Mouse (Mus musculus) hindbrain, embryonic 11.5 days (tissue): ENCODE data around the gene Acta1. TPM values are rescaled to one million over a fixed set of nuclear protein-coding genes. Genes with fewer than 3 reads are reported as not detected.

Experiments
- ATAC-seq: fragments of 200-750 bp; cut with Nextera tagmentation; 2 replicates; pipeline ENCODE4 v1.8.0; 2017; ENCODE audit warnings: mild to moderate bottlenecking, moderate TSS enrichment, moderate library complexity; ENCODE audit not compliant: low FRiP score
- DNase-seq: peaks from one replicate; pipeline ENCODE4 v3.0.0-alpha.2; 2015; ENCODE audit warnings: low spot score
- H3K27ac ChIP-seq: fragments of 300-500 bp; sonication (generic); 2 replicates; pipeline ENCODE4 v1.5.1; 2014; ENCODE audit warnings: mild to moderate bottlenecking, low read depth, low read length
- H3K27me3 ChIP-seq: fragments of 300-500 bp; sonication (generic); 2 replicates; pipeline ENCODE4 v1.6.1; 2014; ENCODE audit warnings: mild to moderate bottlenecking, low read length, moderate library complexity, mixed read lengths; ENCODE audit not compliant: control insufficient read depth, insufficient read depth
- H3K36me3 ChIP-seq: fragments of 300-500 bp; sonication (generic); 2 replicates; pipeline ENCODE4 v1.6.1; 2014; ENCODE audit warnings: mild to moderate bottlenecking, low read length, moderate library complexity, mixed read lengths; ENCODE audit not compliant: control insufficient read depth, insufficient read depth
- H3K4me1 ChIP-seq: fragments of 300-500 bp; sonication (generic); replicated peaks from 2 replicates; pipeline ENCODE4 v1.6.1; 2014; ENCODE audit warnings: low read length, mixed read lengths; ENCODE audit not compliant: control insufficient read depth, insufficient read depth
- H3K4me2 ChIP-seq: fragments of 300-500 bp; sonication (generic); replicated peaks from 2 replicates; pipeline ENCODE4 v1.6.1; 2014; ENCODE audit warnings: mild to moderate bottlenecking, low read depth, low read length
- H3K4me3 ChIP-seq: fragments of 300-500 bp; sonication (generic); 2 replicates; pipeline ENCODE4 v1.5.1; 2014; ENCODE audit warnings: low read depth, low read length
- H3K9ac ChIP-seq: fragments of 300-500 bp; sonication (generic); 2 replicates; pipeline ENCODE4 v1.6.1; 2014; ENCODE audit warnings: low read depth, low read length
- H3K9me3 ChIP-seq: fragments of 300-500 bp; sonication (generic); 2 replicates; pipeline ENCODE4 v1.6.1; 2016; ENCODE audit warnings: low read length; ENCODE audit not compliant: control insufficient read depth
- WGBS: fragments of 180-500 bp; shearing (Covaris S2); extraction: QIAGEN DNeasy Blood & Tissue Kit; methylation state at CpG from one replicate; pipeline ENCODE4 v1.1.7; 2014; 5-methylcytosine and 5-hydroxymethylcytosine counted together
- polyA plus RNA-seq: library from polyadenylated mRNA; unstranded; fragments of >200 nt; fragmentation: Nextera tagmentation; extraction: Ambion mirVana; gene quantifications from 2 replicates; pipeline ENCODE4 v1.2.1, GENCODE M21; 2014

Acta1 gene
- polyA plus RNA-seq, 1 experiment from 2014 or later: 5.2 TPM

- under 1% methylated on average over 76 of the region's 79 CpGs for WGBS
- Histone ChIP-seq H3K4me1 (0 out of 2 replicates have a peak, but pooled peaks cover 2% of the 10 kb centered on the region), H3K9ac (peak overlapping the region; percentile 80), H3K36me3 (no peaks in the 10 kb centered on the region), H3K4me2 (peak overlapping the region; percentile 96), H3K9me3 (no peaks in the 10 kb centered on the region), H3K4me3 (peak overlapping the region; percentile 94), H3K27ac (peak overlapping the region; percentile 68), H3K27me3 (peaks cover 11% of the 10 kb centered on the region; the same call in 1 of the 2 replicates)
- ATAC-seq (peak; percentile 96), DNase-seq (peak; percentile 95)
Observed at GRCm38 (mm10) chr8:123858941-123859647, 35.5 kb downstream of the Acta1 start.

GRCm38 (mm10) chr8:123858574-123858940 is 36.0 kb downstream of the Acta1 start:
- no peaks in the 10 kb centered on the region for H3K9me3 ChIP-seq
- H3K4me2 ChIP-seq: peak overlapping the region; percentile 96
- ATAC-seq (peak; percentile 37), DNase-seq (no peak)
- peaks cover 11% of the 10 kb centered on the region; the same call in 1 of the 2 replicates for H3K27me3 ChIP-seq
- under 1% methylated on average over 17 of the region's 17 CpGs for WGBS
- H3K36me3 ChIP-seq: no peaks in the 10 kb centered on the region
- H3K27ac ChIP-seq: peak overlapping the region; percentile 68; the same call in 1 of the 2 replicates
- H3K4me1 ChIP-seq: 0 out of 2 replicates have a peak, but pooled peaks cover 2% of the 10 kb centered on the region
- H3K4me3 ChIP-seq: peak overlapping the region; percentile 94
- H3K9ac ChIP-seq: peak overlapping the region; percentile 80

- 0 out of 2 replicates have a peak, but pooled peaks cover 2% of the 10 kb centered on the region for H3K4me1 ChIP-seq
- H3K9me3 ChIP-seq: no peaks in the 10 kb centered on the region
- 68% methylated on average over 3 of the region's 3 CpGs for WGBS
- no peak overlapping the region for H3K4me3 ChIP-seq
- DNase-seq (no peak), ATAC-seq (no peak)
- peaks cover 9% of the 10 kb centered on the region; the same call in 1 of the 2 replicates for H3K27me3 ChIP-seq
- H3K27ac ChIP-seq: no peak overlapping the region
- H3K4me2 ChIP-seq: no peak overlapping the region
- H3K36me3 ChIP-seq: no peaks in the 10 kb centered on the region
- no peak overlapping the region for H3K9ac ChIP-seq
Observed at GRCm38 (mm10) chr8:123857361-123857760, 37.2 kb downstream of the Acta1 start.

- Histone ChIP-seq H3K36me3 (no peaks in the 10 kb centered on the region), H3K9ac (no peak overlapping the region), H3K4me1 (0 out of 2 replicates have a peak, but pooled peaks cover 2% of the 10 kb centered on the region), H3K4me3 (no peak overlapping the region), H3K9me3 (no peaks in the 10 kb centered on the region), H3K27me3 (no peaks in the 10 kb centered on the region; the same call in 1 of the 2 replicates), H3K4me2 (no peak overlapping the region), H3K27ac (no peak overlapping the region)
- no peak for DNase-seq
- 86% methylated on average over 9 of the region's 9 CpGs for WGBS
- no peak for ATAC-seq
Observed at GRCm38 (mm10) chr8:123854733-123855475, 39.6 kb downstream of the Acta1 start.

GRCm38 (mm10) chr8:123854252-123854651 is 40.3 kb downstream of the Acta1 start:
- Histone ChIP-seq H3K9ac (no peak overlapping the region), H3K27ac (no peak overlapping the region), H3K4me2 (no peak overlapping the region), H3K4me3 (no peak overlapping the region), H3K27me3 (no peaks in the 10 kb centered on the region), H3K36me3 (no peaks in the 10 kb centered on the region), H3K4me1 (0 out of 2 replicates have a peak, but pooled peaks cover 2% of the 10 kb centered on the region), H3K9me3 (no peaks in the 10 kb centered on the region)
- DNase-seq (no peak), ATAC-seq (no peak)
- WGBS: 88% methylated on average over 1 of the region's 1 CpGs

DNA sequence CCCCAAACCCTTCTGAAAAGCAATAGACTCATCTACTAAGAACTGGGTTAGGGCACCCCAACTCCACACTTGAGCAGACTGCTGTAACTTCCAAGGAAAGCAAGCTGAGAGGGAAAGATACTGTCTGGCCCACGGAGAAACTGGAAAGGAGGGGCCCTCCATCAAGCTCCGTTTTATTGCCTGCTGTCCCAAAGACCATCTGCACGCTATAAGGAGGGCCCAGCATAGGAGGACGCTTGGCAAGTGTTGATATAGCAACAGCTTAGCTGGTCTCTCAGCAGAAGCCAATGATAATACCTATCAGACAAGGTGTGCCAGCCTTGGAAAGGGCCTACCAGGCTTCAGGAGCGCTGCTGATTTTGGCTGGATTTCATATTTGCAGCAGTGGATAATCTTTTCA is 43.0 kb downstream of the Acta1 start:
- no peak overlapping the region for H3K4me2 ChIP-seq
- WGBS: 77% methylated on average over 5 of the region's 5 CpGs
- H3K4me1 ChIP-seq: no peaks in the 10 kb centered on the region
- no peak overlapping the region for H3K4me3 ChIP-seq
- no peak for ATAC-seq
- no peaks in the 10 kb centered on the region for H3K27me3 ChIP-seq
- H3K27ac ChIP-seq: no peak overlapping the region
- no peaks in the 10 kb centered on the region for H3K9me3 ChIP-seq
- H3K36me3 ChIP-seq: no peaks in the 10 kb centered on the region
- no peak overlapping the region for H3K9ac ChIP-seq
- DNase-seq: no peak

- Histone ChIP-seq H3K27me3 (no peaks in the 10 kb centered on the region), H3K4me3 (no peak overlapping the region), H3K9me3 (no peaks in the 10 kb centered on the region), H3K4me1 (no peaks in the 10 kb centered on the region), H3K9ac (no peak overlapping the region), H3K27ac (no peak overlapping the region), H3K36me3 (no peaks in the 10 kb centered on the region), H3K4me2 (no peak overlapping the region)
- ATAC-seq (no peak), DNase-seq (no peak)
- 89% methylated on average over 4 of the region's 4 CpGs for WGBS
Observed at GRCm38 (mm10) chr8:123849352-123849751, 45.2 kb downstream of the Acta1 start.

DNA sequence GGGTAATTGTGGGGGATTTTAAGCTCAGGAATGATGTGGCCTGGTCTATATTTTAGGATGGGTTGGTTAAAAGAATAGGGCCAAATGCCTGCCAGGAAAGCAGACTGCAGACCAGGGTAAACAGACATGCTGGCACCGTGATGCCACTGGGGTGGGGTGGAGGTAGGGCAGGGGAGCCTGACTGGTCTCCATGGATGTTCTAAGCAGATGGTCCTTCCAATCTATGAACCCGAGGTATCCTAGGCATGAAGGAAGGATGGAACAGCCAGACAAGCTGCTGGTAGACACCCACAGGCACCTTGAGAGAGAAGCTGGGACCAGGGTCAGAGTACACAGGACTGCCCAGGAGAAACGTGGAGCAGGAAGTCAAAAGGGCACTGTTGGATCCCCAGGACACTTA is 47.0 kb downstream of the Acta1 start:
- no peaks in the 10 kb centered on the region for H3K4me1 ChIP-seq
- 69% methylated on average over 3 of the region's 3 CpGs for WGBS
- no peak overlapping the region for H3K4me3 ChIP-seq
- no peak overlapping the region for H3K4me2 ChIP-seq
- H3K27me3 ChIP-seq: no peaks in the 10 kb centered on the region
- no peak overlapping the region for H3K9ac ChIP-seq
- DNase-seq (no peak), ATAC-seq (no peak)
- no peaks in the 10 kb centered on the region for H3K9me3 ChIP-seq
- H3K36me3 ChIP-seq: no peaks in the 10 kb centered on the region
- H3K27ac ChIP-seq: no peak overlapping the region
